Mouse (Mus musculus) layer of hippocampus, postnatal 14 days (tissue): Measurements from ENCODE around the gene Lmod3. TPM values are rescaled to one million over a fixed set of nuclear protein-coding genes. Genes with fewer than 3 reads are reported as not detected.

ENCODE experiments used
- DNase-seq, 2 experiments: peaks; one replicate each; pipeline ENCODE4 v3.0.0; 2021 to 2022; ENCODE audit warnings: low spot score in 2 of 2, mixed read lengths in 1 of 2
- long read RNA-seq, 2 experiments: library from polyadenylated mRNA; stranded (forward); transcript quantifications; one replicate each; pipeline ENCODE4 v2.0.0; 2021
- total RNA-seq, 2 experiments: library from RNA; stranded (reverse); gene quantifications; 2 replicates each; pipeline ENCODE4 v1.2.3; 2021

The Lmod3 gene
- not detected for total RNA-seq
- long read RNA-seq, experiment 1, partial matches to known transcripts, result 0 of 1 reads
- long read RNA-seq, experiment 1, other reads (novel, unspliced or antisense), result 1 of 1 reads
- long read RNA-seq, experiment 2, result 0 reads

- no peak for DNase-seq
Observed at GRCm38 (mm10) chr6:97252711-97253221, at the start of gene Lmod3. Lmod3 (minus strand) TSS chr6:97252759.

GRCm38 (mm10) chr6:97302303-97302702 lies 49.7 kb upstream of the Lmod3 start:
- no peak for DNase-seq

- no peak for DNase-seq
Observed at GRCm38 (mm10) chr6:97300659-97301058, 48.1 kb upstream of the Lmod3 start.

DNA sequence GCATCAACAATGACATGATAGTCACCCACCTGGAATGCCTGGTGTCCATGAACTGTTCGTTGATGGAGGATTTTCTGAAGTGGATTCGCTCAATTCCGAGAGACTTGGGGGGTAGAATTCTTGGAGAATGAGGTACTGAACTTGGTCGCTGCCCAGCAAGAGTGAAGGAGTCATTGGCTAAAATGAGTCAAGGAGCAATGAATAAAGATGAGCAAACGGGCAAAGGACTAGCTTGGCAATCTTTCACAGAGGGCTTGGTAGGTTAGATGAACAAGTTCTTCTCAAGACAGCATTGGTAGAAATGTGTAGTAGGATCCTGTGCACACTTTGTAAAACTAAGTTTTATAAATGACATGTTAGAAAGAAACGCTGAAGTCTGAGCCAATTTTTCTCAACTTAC lies 47.6 kb upstream of the Lmod3 start:
- DNase-seq, result no peak

DNA sequence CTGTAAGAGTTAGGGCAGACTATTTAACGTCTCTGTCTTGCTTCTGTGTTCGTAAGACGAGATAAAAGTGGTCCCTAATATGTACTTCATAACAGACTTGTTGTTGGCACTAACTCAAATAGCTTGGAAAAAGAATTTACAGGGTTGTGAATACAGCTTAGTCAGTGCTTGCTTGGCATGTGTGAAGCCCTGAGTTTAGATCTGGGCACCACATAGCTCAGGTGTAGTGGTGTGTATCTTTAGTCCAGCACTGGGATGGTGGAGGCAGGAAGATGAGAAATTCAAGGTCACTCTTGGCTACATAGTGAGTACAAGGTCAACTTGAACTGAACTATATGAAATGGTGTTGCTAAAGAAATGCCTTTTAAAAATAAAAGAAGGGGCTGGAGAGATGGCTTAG lies 44.6 kb upstream of the Lmod3 start:
- DNase-seq, result no peak

GRCm38 (mm10) chr6:97295866-97296527 lies 43.4 kb upstream of the Lmod3 start:
- DNase-seq, result no peak

DNA sequence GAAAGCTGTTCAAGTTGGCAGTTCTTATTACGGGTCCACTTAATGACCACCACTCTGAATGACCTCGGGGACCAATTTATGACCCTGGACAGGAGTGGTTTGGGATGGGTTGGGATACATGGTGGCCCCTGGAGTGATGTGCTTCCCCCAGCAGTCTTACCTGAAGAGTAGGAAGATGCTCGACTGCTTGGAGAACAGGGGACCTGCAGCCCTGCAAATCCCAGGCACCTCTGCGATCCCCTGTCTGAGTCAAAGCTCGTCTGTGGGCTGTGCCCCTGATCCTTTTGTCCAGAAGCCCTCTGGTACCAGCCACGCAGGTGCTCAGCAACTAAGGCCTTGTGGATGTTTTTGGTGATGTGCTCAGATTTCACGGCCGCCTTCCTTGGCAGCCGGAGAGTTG lies 42.9 kb upstream of the Lmod3 start:
- DNase-seq, result no peak

- no peak for DNase-seq
Observed at GRCm38 (mm10) chr6:97293667-97294569, 41.4 kb upstream of the Lmod3 start.

- no peak for DNase-seq
Observed at GRCm38 (mm10) chr6:97292894-97293293, 40.3 kb upstream of the Lmod3 start.

DNA sequence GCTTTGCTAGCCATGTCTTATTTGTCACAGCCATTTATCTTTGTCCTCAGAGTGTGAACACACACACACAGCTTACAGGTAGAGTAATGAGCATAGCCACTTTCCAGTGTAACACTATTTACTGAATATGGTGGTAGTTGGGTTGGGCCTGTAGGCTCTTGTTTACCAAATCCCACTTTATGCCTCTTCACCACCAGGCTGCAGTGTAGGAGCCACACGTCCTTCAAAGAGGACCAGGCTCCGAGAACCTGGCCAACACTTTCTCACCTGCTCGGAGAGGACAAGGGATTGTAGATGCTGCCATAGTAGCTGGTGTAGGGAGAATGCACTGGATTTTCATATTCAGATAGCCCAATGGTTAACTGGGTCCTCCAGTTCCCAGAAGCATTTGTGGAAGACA lies 39.5 kb upstream of the Lmod3 start:
- DNase-seq, result no peak

DNA sequence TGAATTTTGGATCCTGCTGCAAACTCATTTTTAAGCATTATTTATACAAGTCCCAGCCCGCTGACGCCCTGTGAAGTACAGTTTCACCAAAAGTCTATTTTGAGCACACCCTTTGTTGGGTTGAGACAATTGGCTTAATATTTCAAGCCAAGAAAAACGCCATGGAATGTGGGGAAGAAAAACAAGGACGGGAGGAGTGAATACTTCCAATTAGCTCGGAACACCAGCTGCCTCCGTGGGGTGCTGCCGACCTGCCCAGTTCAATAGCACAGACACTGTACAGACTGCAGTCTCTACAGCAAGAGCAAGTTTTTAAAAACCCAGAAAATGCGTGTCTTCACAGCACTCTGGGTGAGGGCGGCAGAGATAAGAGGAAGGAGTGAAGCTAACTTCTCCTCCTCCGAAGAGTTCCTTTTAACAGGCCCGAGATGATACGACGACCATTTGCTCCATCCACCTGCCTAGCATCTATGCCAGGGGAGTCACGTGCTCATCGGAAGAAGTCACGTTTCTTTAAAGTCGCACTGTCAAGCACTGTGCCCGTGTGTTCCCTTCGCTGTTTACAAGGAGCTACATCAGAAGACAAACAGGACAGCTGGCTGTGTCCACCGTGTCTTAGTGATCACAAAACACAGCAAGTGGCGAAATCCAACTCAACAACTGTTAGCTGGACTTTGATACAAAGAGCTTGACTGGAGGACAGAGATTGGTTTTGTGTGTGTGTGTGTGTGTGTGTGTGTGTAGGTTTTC lies 38.8 kb upstream of the Lmod3 start:
- DNase-seq, result peak in 1 of 2 experiments; percentile 26

- DNase-seq, result no peak
Observed at GRCm38 (mm10) chr6:97290687-97291086, 38.1 kb upstream of the Lmod3 start.

DNA sequence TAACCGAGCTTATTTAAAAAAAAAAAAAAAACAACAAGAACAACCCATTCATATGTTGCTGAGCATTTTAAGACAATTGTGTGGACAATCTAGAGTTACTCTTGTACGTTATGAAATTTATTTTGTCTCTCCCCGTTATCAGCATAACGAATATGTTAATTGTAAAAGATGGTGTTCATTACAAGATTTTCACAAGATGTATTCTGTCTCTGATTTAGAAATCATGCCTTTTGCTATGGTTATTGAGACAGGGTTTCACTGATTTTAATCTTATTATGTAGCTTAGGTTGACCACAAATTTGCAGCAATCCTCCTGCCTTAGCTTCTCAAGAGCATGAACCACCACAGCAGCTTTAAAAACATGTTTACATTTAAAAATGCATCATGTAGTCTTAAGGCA lies 37.3 kb upstream of the Lmod3 start:
- DNase-seq, result no peak

- DNase-seq, result no peak
Observed at GRCm38 (mm10) chr6:97289316-97289820, 36.8 kb upstream of the Lmod3 start.

DNA sequence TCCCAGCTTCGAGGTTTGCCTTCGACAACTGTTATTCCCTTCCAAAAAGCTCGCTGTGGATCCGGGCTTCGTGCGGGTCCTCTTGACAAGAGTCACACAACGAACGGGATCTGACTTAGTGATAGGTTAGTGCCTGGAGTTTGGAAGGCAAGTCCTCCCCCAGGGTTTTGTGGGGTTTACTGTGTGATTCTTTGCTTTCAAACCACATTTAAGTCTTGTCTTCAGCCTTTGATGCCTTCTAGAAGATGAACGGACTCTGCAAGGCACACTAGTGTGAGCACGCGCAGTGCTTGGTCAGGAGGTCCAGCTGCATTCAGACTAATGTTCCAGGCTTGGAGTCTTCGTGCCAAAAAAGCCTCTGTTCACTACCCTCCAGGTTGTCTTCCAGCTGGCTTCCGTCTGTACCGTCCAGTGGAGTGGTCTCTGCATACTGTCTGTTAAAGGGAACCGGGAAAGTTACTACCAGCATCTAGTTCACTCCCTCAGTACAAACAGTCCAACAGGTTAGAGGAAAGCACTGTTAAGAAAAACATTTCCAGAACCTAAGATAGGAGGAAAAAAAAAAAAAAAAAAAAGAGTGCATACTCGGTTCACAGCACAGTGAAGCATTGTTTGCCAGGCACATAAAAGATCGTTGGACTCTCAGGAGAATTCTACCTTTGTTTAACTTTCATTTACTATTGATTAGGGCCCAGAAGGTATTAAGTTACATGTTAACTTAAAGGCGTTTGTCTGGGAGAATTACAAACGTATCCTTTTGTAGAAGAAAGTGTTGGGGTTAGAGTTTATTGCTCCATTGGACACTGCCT lies 35.7 kb upstream of the Lmod3 start:
- DNase-seq, result no peak

GRCm38 (mm10) chr6:97286332-97286731 lies 33.8 kb upstream of the Lmod3 start:
- no peak for DNase-seq

DNA sequence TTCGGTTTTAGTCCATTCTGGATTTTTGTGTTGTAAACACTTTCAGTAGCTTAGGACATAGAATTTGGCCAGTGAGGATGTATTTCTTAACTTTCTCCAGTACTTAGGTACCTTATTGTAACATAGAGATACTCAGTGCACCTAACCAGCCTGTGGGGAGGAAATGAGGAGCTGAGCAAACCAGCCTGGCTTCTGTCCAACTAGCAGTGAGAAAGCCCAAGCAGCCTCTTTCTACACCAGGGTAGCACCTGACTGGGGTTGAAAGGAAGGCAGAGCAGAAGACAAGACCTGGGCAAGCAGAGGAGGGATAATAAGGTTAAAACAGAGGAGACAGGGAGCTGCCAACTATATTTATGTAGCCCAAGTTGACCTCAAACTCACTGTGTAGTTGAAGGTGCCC lies 31.1 kb upstream of the Lmod3 start:
- no peak for DNase-seq

DNA sequence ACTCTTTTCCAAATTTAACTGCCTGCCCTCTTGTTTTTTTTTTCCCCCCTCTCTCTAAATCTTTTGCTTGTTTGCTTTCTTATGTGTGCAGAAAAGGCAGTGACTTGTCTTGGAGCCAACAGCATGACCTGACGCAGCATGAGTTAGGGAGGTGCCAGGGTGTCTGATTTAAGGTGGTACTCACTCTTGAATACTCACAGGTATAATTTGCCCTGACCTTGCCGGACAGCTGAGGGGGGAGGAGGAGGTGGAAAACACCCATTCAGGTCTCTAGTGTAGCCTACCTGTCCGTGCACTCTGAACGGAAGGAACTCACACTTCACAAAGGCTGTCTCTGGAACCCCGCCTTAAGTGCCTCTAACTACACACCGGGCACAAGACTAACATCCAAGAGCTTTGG lies 26.3 kb upstream of the Lmod3 start:
- no peak for DNase-seq

- peak; percentile 78 to 87 for DNase-seq
Observed at GRCm38 (mm10) chr6:97278014-97278787, 25.6 kb upstream of the Lmod3 start.
